Mouse (Mus musculus): ENCODE measurements around the gene Hist1h2ad.

- TF ChIP-seq POLR2A (IDR thresholded peaks at IDR 0.05; ENCODE audit: low read depth, low read length) (no peak), TCF12 (IDR thresholded peaks at IDR 0.05; ENCODE audit: low read depth, low read length) (peak; percentile 65; the same call in 1 of the 2 replicates), ZKSCAN1 (IDR thresholded peaks at IDR 0.05; ENCODE audit: borderline replicate concordance, low read depth, low read length) (no peak), POLR2AphosphoS2 (IDR thresholded peaks at IDR 0.05; ENCODE audit: low read depth, low read length) (no peak), ETS1 (conservative IDR thresholded peaks at IDR 0.05; ENCODE audit: low read depth, low read length) (no peak), UBTF (IDR thresholded peaks at IDR 0.05; ENCODE audit: low read depth, low read length) (no peak), ELF1 (IDR thresholded peaks at IDR 0.05; ENCODE audit: low read depth, low read length) (no peak), USF1 (IDR thresholded peaks at IDR 0.05; ENCODE audit: low read depth, low read length) (no peak)
These were observed 11.3 kb upstream of the Hist1h2ad start for GRCm38 (mm10) chr13:23562699-23563462.

Data from CH12.LX (cell line).